Mouse (Mus musculus) cerebellum, adult 2 months (tissue): ENCODE results near the gene Gcgr. TPM values are rescaled to one million over a fixed set of nuclear protein-coding genes. Genes with fewer than 3 reads are reported as not detected.

Experiments
- DNase-seq, 2 experiments: peaks; one replicate each; pipeline ENCODE4 v3.0.0; 2021
- H3K27ac ChIP-seq: fragments of 200-500 bp; 2 replicates; pipeline ENCODE4 v1.5.1; 2012; ENCODE audit warnings: low read length, control low read depth, inconsistent platforms; ENCODE audit not compliant: insufficient read depth
- H3K27me3 ChIP-seq: fragments of 200-500 bp; 2 replicates; pipeline ENCODE4 v1.6.1; 2012; ENCODE audit warnings: inconsistent platforms, mild to moderate bottlenecking, low read length, moderate library complexity; ENCODE audit not compliant: control insufficient read depth, insufficient read depth
- H3K4me1 ChIP-seq: fragments of 200-500 bp; 2 replicates; pipeline ENCODE4 v1.6.1; 2011; ENCODE audit warnings: low read length; ENCODE audit not compliant: control insufficient read depth, insufficient read depth
- H3K4me3 ChIP-seq: fragments of 200-500 bp; replicated peaks from 2 replicates; pipeline ENCODE3; 2011; ENCODE audit warnings: mild to moderate bottlenecking, low read depth, low read length, control low read depth; ENCODE audit not compliant: insufficient read depth
- CTCF ChIP-seq: fragments of 200-500 bp; IDR thresholded peaks from 2 replicates; pipeline ENCODE4 v1.5.1; 2011; ENCODE audit warnings: low read depth, mild to moderate bottlenecking, control low read depth, low read length, moderate library complexity, borderline replicate concordance; ENCODE audit not compliant: insufficient read depth
- POLR2A ChIP-seq: fragments of 200-500 bp; IDR thresholded peaks from 2 replicates; pipeline ENCODE4 v1.6.1; 2011; ENCODE audit warnings: low read length, control low read depth, borderline replicate concordance; ENCODE audit not compliant: insufficient read depth
- WGBS: fragments of 180-500 bp; shearing (Covaris S2); methylation state at CpG from one replicate; pipeline ENCODE4 v1.1.7; 2018; 5-methylcytosine and 5-hydroxymethylcytosine counted together
- polyA plus RNA-seq: library from polyadenylated mRNA; depleted of rRNA; stranded (reverse); fragments of >200 nt; gene quantifications from 2 replicates; pipeline ENCODE4 v1.2.3, GENCODE M21; 2012

Gcgr gene
- polyA plus RNA-seq, 1 experiment, result 2.1 TPM

DNA sequence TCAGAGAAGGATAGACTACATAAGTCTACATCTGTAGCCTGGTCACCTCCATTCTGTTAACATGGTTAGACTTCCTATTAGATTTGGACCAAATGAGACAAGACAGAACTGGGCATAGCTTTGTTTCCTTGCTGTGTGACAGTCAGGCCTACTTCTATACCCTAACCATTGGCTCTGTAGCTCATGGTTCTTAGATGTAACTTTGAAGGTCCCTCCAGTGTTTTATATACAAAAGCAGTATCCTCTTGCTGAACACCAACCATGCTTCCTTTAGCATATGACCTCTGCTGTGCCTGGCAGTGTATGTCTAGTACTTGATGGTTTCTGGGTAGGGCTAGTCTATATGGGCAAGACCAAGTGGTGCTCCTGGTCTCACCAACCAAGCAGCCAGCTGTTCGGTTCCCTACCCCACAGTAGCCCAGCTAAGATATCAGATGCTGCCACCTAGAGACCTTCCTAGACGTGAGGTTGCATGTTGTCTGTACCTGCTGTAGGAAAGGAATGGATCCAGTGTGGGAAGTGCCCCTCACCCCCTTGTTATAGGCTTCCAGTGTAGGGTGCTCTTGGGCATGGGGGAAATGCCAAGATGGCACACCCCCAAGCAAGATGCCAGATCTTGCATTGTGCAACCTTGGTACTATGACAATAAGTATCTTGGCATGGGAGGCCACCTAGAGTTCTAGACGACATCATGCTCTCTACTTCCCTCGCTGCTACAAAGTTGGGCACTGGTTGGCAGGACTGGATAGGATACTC is 40.0 kb upstream of the Gcgr start:
- TF ChIP-seq CTCF (0 out of 2 replicates have a peak, but pooled peaks have one; percentile 0), POLR2A (no peak)
- DNase-seq, result peak in 1 of 2 experiments; percentile 24
- H3K4me3 ChIP-seq, result no peak overlapping the region
- H3K27me3 ChIP-seq, result no peaks in the 10 kb centered on the region
- 32% methylated on average over 4 of the region's 4 CpGs for WGBS
- H3K27ac ChIP-seq, result no peak overlapping the region
- peaks cover 13% of the 10 kb centered on the region for H3K4me1 ChIP-seq

DNA sequence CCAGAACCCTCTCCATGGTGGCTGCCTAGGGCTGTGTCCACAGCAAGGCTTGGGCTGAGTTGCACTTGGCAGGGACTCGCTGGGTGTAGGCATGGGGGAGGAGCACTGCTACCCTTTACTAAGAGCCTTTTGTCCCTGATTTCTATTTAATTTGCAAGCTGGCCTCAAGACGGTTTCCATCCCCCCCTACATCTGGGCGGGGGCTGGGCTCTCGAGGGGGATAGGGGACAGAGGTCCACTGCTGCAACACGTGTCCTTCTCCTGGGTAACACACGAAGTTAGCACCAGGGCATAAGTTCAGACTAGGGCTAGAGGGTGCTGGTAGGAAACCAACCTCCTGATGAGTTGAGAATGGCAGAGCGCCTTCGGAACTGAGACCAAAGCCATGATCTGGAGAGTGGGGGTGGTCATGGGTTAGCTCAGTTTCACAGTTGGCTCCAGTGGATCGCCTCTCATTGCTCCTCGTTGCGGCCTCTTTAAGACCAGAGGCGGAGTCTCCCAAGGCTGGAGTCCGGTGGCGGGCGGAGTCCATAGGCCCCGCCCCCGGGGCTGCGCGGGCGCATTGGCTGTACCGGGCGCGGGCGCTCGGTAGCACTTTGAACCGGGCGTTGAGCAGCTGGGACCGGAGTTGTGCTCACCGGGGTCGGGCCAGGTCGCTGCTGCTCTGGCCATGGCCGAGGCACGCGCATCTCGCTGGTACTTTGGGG is 39.0 kb upstream of the Gcgr start, which contains the start of gene Slc25a10:
Gene Slc25a10, plus strand, starts transcription at position 524 of the 707 bp plus-strand sequence.
- H3K4me1 ChIP-seq, result peaks cover 13% of the 10 kb centered on the region
- peak within 1 kb of the TSS; percentile 83 for H3K4me3 ChIP-seq
- no peak within 1 kb of the TSS for H3K27ac ChIP-seq
- under 1% methylated on average over 35 of the region's 35 CpGs for WGBS
- H3K27me3 ChIP-seq, result no peaks in the 10 kb centered on the region
- peak; percentile 85 to 88 for DNase-seq
- TF ChIP-seq POLR2A (peak; percentile 38; the same call in 1 of the 2 replicates), CTCF (no peak)

DNA sequence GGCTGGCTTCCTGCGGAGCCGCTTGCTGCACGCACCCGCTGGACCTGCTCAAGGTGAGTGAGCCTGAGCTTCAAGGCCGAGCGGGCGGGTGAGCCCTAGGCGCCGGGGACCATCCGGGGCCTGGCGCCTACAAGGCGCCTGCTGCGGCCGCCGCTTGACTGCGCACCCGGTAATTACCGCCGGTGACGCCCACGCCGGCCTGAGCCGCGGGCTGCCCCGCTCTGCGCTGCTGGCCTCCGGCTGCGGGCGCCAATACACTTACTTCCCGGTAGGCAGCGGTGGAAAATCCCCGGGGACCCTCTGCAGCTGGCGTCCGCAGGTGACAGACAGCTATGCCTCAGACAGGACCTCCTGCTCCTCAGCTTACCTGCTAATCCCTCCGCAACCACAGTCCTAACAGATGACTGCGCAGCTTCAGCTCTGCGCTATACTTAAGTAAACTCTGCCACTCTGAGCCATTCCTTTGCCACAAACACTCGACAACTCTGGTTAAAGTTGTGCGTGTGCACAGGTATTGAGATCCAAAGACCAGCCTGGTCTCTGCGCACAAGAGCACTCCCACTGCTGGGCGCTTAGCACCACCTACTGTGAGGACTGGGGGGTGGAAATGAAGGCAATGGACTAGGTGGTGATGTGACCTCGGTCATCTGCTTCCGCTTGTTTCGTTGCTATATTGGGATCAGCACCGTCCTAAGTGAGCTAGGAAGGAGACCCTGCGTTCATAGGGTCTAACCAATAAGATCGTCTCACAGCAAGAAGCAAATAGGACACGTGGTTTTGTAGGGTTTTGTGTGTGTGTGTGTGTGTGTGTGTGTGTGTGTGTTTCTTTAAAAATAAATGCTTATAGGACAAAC is 38.2 kb upstream of the Gcgr start:
- Histone ChIP-seq H3K27ac (no peak overlapping the region), H3K4me3 (peak overlapping the region; percentile 83), H3K27me3 (no peaks in the 10 kb centered on the region), H3K4me1 (peaks cover 13% of the 10 kb centered on the region)
- DNase-seq, result peak in 1 of 2 experiments; percentile 26
- 1% methylated on average over 48 of the region's 48 CpGs for WGBS
- no peak for TF ChIP-seq POLR2A
- no peak for TF ChIP-seq CTCF

DNA sequence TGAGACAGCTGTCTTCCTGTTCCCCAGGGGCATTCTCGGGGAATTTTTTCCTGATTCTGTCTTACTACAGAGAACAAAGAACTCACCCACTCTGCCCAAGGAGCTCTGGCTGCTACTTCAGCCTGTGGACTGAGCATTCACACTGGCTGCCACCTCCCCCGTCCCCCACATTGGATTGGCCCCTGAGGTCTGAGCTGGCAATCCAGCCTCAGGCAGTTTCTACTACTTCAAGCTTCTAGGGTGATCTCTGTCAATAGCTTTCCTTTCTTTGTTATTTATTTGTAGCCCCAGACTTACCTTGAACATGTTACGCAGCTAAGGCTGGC is 37.7 kb upstream of the Gcgr start:
- Histone ChIP-seq H3K4me1 (peaks cover 13% of the 10 kb centered on the region), H3K27me3 (no peaks in the 10 kb centered on the region), H3K27ac (no peak overlapping the region), H3K4me3 (no peak overlapping the region)
- no peak for DNase-seq
- WGBS, result 40% methylated on average over 3 of the region's 3 CpGs
- TF ChIP-seq POLR2A (no peak), CTCF (no peak)

DNA sequence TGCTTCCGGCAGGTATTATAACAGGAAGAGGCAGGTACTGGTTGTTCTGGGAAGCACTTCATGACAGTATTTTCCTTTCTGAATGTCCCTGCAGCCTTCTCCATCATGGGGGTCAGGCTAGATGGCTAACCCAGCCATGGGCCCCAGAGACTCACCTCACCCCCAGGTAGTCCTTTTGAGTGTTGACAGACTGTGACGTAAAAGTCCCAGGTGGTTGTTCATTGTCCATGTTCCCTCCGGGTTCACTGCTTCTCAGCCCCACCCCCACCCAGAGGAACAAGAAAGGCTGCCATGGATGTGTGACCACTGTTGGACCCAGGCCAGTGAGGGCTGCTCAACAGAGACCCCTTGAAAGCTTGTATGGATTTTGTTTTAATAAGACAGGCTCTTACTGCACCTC is 37.1 kb upstream of the Gcgr start:
- TF ChIP-seq CTCF (no peak), POLR2A (no peak)
- Histone ChIP-seq H3K27me3 (no peaks in the 10 kb centered on the region), H3K4me1 (peaks cover 13% of the 10 kb centered on the region), H3K4me3 (no peak overlapping the region), H3K27ac (no peak overlapping the region)
- WGBS, result 64% methylated on average over 3 of the region's 3 CpGs
- no peak for DNase-seq

DNA sequence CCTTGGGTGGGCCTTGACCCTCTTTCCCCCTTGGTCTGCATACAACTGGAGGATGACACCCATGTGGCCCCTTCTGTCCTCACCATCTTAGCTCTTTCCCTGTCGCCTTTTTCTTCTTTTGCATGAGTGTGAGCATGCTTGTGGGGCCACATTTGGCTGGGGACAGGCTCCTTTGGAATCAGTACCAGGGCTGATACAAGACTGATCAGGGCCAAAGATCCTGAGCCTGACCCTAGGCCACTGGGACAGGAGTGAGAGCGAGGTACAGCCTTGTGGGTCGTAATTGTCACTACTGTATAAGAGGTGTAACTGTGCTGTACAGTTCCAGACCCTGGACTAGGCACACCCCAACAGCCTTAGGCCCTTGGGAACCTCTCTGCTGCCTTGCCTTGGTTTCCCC is 36.6 kb upstream of the Gcgr start:
- no peak for TF ChIP-seq POLR2A
- no peak for TF ChIP-seq CTCF
- Histone ChIP-seq H3K27me3 (no peaks in the 10 kb centered on the region), H3K4me1 (peaks cover 13% of the 10 kb centered on the region), H3K27ac (no peak overlapping the region), H3K4me3 (no peak overlapping the region)
- DNase-seq, result no peak
- WGBS, result 90% methylated on average over 3 of the region's 3 CpGs

DNA sequence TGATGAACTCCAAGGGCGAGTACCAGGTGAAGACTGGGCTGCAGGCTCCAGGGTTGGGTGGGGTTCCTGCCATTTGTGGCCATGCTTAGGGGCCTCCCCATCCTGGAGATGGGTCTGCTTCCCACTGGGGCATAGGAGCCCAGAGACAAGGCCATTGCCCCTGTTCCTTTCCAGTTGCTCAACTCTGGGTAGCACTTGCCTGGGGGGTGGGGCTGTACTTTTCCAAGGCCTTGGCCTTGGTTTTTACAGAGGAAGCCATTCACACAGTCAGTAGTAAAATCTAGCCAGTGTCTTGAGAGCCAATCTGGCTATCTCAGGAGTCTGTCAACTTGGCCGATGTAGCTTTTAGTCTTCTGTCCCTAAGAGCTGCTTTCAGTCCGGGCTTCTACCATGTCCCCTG is 33.1 kb upstream of the Gcgr start:
- H3K27ac ChIP-seq, result no peak overlapping the region
- no peak overlapping the region for H3K4me3 ChIP-seq
- 88% methylated on average over 3 of the region's 3 CpGs for WGBS

More for the DNA sequence above, 33.1 kb upstream of the Gcgr start:
- no peak for DNase-seq
- H3K27me3 ChIP-seq, result no peaks in the 10 kb centered on the region
- no peaks in the 10 kb centered on the region; the same call in 1 of the 2 replicates for H3K4me1 ChIP-seq
- no peak for TF ChIP-seq POLR2A
- no peak for TF ChIP-seq CTCF
